Mouse (Mus musculus) gastrocnemius, postnatal 25 days (tissue): ENCODE results near the gene Angel1. TPM values are rescaled to one million over a fixed set of nuclear protein-coding genes. Genes with fewer than 3 reads are reported as not detected.

Experiments
- DNase-seq: peaks from one replicate; pipeline ENCODE4 v3.0.0; 2022
- total RNA-seq, 2 experiments: library from RNA; stranded (reverse); gene quantifications; 1 replicate in 1 of 2; 2 replicates in 1 of 2; pipeline ENCODE4 v1.2.3; 2021

Gene Angel1
- total RNA-seq, 2 experiments from 2014 or later: 3.3 to 3.8 TPM

DNA sequence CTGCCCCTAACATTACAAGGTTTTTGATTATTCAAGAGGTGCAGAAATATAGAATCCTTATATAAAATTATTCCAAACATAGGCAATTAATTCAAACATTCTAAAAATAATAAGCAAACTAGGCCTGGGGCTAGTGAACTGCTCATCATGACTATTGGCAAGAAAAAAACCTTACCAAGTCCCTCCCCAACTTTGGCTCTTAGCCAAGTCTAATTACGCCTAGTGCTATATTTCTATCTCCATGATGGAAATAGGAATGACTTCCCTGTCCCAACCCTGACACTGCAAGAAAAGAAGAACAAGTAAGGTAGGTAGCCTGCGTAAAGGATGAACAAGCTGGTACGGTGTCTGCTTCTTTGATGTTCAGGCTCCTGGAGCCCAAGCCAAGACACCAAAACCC, 23.6 kb downstream of the Angel1 start:
- DNase-seq: no peak

DNA sequence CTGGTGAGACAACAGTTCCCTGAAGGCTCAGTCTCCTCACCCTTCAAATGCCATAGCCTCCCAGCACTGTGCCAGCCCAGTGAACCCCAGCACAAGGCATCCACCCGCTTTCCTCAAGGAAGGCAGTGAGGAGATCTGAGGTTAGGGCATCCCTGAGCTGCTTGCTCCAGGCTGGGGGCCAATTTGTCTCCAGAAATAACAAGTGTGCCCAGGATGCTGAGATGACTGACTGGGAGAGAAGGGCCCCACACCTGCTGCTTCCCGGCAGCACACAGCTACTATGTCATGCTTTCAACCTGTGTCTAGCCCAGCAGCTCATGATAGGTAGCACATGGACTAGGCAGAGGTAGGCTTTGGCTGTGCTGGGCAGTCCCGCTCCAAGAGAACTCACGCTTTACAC, 24.8 kb downstream of the Angel1 start:
- no peak for DNase-seq

DNA sequence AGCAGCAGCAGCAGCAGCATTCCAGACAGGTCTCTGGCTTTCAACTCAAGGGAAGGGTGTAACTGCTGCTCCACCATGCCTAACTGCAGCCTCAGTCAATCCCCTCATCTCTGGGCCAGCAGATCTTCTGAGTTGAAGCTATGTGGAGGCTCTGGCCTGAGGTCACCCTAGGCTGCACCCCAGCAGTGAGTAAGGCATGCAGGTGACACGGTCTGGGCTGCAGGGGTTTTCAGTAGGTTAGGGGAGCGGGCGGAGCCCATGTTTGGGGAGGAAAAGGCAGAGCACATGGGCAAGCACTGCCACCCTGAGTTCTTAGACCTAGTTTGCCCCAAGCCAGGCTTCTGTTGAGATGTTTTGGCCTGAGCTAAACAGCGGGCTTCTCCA, 25.3 kb downstream of the Angel1 start:
- no peak for DNase-seq

DNA sequence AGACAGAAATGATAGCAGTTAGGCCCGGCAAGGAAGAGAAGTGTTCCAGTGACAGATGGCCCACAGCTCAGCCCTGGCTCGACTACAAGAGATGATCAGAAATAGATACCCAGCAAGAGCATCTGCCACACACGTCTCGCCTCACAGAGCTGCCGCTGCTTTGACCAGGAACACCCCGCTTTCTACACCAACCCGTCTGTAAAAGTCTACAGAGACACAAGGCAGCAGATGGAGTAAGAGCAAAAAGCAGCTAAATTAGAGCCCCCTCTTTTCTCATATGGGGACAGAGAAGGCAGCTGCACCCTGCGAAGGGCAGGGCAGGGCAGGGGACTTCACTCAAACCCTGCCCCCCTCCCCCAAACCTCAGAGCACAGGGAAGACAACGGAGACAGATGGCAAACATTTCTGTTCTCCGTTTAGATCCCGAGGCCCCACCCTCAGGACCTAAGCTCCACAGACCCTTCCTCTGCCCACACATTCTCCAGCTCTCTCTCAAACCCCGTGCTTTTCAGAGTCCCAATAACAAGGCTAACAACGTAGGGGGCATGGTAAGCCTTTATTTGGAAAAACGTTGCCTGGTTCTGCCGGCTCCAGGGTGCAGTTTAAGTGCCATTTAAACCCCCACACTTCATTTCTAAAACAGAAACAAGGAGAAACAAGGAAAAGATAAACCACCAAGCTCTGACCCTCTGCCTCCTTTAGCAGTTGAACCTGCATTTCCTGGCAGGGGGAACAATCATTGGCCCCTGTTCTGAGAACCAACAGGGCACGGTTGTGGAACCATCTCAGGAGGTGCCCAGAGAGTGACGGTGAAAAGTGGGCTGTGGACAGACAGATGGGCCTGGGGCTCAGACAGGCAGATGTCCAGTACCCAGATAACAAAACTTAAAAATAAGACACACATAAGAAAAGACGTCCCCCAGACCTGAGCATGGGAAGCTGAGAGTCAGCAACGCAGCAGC, 26.0 kb downstream of the Angel1 start:
- no peak for DNase-seq

DNA sequence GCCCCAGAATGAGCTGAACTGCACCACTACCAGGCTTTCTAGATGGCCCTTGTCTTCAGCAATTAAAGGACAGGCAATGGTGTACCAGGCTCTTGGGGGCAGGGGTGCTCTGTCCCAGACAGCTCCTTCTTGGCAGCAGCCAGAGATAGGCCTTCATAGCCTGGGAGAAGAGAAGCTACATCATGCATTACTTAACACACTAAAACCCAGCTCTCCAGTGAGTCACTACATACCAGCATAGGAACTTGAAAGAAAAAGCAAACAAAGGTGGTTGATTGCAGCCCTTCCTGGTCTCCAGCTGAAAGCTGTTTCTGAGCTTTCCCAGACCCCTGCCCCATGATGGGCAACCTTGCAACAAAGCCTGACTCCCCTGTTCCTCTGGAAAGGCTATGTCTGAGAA, 27.7 kb downstream of the Angel1 start:
- DNase-seq: no peak

DNA sequence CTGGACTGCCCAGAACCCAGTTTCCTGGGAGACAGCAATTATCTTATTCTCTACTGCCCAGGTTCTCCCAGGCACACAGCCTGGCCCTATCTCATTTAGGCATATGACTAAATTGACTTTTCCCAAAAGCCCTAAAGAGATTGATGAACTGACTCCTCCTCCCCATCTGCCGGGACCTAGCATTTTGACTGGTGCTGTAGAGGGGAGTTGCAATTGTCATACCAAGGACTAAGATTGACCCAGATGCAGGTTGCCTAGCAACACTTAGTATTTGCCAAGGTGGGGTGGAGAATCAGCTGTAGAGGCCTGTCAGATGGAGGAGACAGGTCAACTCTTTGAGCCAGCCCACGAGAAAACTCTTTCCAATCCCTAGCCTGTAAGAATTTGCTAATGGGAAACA, 28.3 kb downstream of the Angel1 start:
- no peak for DNase-seq

DNA sequence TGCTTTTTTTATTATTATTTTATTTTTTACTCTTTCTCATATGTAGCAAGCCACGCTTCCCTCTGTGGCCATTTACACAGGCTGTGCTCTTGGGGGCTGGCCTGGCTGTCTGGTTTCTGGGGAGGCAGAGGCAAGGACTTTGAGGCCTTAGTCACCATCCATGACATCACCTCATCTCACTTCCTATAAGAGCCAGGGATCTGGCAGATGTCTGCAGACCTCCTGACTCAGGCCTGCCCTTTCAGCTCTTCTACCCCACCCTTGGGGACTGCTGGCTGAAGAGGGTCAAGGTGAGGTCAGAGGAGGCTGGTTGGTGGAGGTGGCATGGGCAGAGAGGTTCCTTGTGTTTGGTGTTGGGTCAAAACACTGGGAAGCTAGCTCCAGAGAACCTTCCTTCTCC, 31.8 kb downstream of the Angel1 start:
- no peak for DNase-seq

DNA sequence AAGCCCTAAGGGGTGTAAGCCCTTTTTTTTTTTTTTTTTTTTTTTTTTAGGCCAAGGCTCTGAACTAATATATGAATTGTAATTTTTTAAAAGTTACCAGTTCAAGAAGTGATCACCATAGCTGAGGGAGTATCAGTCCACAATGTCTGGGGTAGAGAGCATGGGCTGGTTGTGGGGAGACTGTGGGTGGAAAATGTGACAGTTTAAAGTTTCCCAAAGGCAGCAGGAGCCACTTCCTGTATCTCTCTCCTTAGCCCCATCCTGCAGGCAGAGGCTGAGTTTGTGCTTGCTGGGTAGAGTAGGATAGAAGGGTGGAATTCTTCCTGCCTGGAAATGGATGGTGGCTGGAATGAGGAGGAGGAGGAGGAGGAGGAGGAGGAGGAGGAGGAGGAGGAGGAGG, 32.9 kb downstream of the Angel1 start:
- no peak for DNase-seq

DNA sequence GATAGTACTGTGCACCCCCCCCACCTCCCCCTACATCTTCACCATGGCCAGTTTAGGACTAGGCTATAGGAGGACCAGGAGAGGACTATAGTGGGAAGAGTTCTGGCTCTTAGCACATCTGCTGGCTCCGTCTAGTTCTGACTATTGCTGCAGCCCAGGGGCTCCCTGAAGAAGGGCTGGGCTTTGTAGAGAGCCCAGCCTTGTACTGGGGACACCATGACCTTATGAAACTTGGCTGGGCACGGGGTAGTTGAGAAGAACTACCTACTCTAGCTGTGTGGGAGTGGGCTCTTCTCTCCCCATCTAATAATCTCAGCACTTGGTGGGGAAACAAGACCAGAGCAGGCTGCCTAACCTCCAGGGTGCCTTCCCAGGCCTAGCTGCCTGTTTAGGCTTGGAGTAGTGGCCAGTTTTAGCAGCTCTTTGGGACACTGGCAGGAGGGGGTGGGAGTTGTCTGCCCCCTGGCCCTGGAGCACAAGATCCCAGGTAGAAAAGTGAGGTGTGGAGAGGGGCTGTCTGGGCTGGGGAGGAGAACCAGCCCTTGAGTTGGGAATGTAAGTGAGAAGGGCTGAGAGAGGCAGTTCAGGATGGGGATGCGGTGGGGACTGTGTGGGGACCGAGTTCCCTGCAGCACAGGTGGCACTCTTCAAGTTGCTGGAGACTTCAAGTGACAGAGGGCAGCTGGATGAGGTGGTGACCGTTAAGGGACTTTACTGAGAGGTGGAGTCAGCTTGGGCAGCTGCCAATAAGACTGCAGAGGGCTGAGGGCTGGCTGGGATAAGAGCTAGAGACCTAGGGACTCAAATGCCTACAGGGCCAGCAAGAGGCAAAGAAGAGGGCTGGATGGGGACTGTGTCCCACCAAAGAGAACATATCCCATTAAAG, 33.5 kb downstream of the Angel1 start:
- no peak for DNase-seq

DNA sequence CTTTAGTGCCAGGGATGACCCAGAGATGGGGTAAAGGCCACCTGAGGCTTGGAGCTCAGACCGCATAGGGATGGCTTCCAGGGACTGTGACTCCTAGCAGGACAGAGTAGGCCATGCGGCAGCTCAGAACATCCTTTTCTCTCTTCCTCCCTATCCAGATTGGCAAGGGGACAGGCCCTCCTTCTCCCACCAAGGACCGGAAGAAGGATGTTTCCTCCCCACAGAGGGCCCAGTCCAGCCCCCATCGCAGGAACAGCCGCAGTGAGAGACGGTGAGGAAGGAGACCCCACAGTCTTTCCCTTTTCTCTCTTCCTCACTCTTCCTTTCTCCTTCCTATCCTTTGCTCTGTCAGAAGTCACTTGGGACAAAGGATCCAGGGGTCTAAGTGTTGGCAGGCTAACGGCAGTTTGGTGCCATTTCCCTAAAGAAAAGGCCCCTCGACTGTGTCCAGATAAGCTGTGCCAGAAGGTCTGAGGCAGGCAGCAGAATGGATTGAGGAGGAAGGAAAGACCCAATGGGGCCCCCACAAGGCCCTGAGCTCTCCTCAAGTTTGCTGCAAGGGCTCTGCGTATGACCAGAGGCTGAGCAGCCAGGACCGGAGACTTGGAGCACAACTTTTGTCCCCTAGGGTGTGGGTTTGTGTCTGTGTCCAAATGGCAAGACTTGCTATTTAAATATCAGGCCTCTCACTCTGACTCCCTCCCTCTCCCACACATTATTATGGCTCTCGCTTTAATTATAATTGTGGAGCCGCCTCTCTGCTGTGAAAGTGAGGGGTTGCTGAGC, 35.4 kb downstream of the Angel1 start:
- no peak for DNase-seq

DNA sequence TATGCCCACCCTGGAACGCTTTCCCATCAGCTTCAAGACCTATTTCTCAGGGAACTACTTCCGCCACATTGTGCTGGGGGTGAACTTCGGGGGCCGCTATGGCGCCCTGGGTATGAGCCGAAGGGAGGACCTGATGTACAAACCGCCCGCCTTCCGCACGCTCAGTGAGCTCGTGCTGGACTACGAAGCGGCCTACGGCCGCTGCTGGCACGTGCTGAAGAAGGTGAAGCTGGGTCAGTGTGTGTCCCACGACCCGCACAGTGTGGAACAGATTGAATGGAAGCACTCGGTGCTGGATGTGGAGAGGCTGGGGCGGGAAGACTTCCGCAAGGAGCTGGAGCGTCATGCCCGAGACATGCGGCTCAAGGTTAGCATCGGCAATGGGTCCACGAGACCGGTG, 37.3 kb downstream of the Angel1 start:
- DNase-seq: no peak

DNA sequence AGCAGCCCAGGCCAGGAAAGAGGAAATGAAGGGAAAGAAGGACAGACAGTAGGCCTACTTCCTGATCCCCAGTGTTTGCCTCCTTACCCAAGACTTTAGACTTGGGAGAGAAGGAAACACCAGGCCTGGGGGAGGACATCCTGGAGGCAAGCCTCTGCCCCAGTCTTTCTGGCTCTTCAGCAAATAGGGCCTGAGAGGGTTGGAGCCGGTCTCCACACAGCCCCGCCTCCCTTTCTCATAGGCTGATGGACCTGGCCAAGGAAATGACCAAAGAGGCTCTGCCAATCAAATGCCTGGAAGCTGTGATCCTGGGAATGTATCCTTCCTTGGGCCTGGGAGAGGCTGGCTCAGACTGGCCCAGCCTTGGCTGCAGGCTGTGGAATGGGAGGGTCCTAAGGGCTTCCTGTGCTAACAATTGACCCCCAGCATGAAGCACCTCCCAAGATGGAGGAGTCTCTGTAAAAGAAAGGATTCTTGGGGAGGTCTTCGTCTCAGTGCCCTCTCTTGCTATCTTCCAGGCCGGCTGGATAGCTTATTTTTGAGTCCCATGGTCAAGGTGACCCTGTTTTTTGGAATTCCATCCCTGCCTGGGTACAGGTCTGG, 38.2 kb downstream of the Angel1 start:
- DNase-seq: peak; percentile 25

DNA sequence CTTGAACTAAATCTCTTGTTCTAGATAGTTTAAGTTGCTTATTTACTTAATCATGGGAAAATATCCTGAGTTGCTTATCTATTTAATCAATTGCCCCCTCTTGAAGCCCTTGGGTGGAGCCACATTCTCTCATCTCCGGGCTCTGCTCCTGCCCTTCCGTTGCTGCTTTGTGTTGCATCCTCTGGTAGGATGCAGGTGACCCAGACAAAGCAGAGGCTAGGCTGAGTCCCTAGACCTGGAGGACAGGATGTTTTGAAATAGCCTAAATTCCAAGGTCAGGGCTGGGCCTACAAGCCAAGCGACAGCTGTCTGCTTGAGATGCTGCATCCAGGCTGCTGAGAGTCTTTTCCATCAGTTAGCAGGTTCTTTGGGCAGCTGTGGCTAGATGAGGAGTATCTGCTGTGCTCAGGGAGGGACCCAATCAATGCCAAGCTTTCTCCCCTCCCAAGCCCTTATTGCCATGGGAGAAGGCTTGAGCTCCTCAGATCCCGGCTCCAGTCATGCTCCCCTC, 38.8 kb downstream of the Angel1 start:
- no peak for DNase-seq

DNA sequence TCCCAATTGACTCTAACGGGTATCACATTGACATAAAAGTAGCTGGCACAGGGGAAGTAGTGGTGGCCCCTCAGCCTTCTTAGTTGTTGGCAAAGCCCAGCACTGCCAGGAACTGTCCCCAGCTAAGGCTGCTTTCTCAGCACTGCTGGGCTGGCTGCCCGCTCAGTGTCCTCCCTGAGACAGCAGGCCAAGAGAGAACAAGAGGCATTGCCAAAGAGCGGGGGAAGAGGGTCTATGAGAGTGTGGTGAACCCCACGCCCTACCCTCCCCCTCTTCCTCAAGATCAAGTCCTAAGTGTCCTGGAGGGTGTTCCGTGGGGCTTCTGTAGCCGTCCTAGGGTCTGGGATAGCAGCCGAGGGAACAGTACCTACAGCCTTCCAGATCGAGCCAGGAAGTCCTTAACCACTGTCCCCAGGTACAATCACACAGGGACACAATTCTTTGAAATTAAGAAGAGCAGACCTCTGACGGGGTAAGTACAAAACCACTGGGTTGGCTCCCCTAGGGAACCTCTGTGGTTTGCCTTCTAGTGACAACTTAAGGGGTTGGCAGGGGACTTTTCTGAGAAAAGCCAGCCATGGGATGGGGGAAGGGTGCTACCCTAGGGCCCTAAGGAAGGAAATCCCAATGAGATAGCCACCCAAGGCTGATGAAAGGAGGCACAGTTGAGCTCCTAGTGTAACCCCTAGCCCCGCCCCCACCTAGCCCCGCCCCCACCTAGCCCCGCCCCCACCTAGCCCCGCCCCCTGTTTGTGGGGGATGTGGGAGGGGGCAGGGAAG, 39.5 kb downstream of the Angel1 start:
- DNase-seq: no peak

DNA sequence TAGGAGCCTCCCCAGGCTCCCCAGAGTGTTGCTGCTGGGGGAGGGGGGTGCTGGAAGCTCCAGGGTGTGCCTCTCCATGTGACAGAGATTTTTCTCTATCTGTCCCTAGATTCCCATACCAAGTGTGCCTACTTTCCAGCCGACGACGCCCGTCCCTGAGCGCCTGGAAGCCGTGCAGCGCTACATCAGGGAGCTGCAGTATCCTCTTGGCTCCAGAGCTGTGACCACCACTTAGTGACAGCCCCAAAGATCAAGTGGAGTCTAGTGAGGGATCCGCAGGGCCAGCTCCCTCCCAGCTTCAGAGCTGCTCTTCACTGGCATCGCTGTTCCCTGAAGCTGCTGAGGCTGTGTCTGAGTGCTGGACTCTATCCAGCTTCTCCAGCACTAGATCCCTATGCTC, 41.0 kb downstream of the Angel1 start:
- DNase-seq: no peak

DNA sequence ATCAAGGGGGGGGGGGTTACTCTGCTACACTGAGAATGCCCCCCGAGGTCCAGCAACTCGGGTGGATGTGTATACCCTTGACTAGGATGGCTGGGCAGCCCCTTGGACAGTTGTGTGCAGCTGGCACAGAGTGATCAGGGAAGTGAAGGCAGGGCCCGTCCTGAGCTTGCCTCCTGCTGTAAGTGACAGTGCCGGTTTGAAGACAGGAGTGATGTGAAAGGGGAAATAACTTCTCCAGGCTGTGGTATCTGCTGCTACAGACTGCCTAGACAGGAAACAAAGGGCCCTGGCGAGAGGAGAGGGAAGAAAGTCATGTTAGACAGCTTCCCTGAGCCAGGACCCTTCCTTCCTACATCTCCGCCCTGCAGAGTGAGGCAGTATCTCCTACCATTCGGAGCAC, 42.6 kb downstream of the Angel1 start:
- no peak for DNase-seq

DNA sequence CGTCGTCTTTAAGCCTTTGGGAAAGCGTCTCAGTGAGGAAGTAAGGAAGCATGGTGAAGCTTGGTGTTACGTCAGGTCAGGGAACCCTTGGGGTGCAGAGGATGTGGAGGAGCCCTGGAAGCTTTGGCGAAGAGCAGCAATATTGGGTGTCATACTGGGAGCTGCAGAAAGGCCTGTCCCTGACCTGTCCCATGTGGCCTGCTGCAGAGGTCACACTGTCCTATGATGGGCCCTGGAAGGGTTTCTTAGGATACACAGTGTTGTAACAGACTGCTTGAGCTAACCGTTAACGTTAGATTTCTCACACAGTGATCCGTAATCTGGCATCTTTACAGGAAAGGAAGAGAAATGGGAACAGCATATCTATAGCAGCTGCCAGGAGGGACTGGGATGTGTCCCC, 44.1 kb downstream of the Angel1 start:
- no peak for DNase-seq

DNA sequence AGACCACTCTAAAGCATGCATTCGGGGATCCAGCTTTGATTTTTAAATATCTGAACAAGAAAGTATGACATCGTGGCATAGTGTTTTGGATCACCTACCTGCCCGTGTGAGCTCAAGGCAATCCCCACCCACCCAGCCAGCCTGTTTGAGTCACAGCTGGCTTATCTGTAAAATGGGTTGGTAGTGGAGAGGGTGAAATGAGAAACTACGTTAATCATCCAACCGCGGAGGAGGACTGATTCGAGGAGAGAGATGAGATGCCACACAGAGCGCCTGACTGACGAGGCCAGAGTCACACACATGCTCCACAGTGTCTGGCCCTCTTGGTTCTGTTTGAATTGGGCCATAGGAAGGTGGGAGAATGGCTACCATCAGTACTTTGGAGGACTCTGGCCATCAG, 44.6 kb downstream of the Angel1 start:
- no peak for DNase-seq

DNA sequence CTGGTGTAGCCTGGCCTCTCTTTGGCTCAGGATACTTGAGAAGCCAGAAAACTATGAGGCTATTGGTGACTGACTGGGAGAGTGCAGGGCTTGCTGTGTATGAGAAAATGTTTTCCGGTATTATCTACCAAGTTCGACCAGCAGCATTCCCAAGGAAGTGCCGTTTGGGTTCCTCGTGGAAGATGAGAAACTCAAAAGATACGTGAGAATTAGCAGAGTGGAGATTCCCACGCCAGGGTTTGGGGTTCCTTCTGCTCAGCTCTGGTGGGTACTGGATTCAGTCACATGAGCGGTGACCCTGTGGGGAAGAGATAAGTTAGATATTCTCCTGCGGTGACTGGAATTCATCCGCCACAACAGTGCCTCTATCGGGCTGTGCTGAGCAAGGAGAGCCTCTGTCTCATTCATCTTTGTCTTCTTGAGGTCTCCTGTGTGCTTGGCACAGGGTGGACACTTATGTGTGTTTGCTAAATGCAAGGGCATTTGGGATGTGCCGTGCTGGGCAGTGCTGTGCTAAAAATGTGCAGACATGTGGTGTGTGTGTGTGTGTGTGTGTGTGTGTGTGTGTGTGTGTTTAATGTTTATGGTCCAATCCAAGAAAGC, 45.6 kb downstream of the Angel1 start:
- DNase-seq: no peak

DNA sequence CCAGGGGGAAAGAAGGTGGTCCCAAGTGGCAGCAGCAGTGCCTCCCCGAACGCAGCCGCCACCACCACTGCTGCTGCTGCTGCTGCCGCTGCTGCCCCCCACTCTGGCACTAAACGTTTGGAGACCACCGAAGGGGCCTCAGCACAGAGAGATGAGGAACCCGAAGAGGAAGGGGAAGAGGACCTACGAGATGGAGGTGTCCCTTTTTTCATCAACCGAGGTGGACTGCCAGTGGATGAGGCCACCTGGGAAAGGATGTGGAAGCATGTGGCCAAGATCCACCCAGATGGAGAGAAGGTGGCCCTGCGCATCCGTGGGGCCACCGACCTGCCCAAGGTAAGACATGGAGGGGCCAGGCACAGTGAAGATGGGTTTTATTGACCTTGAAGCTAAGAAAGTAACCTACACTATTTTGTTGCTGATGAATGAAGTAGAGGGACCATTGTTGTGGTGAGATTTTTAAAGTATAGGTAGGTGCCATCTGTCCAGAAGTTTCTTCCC, 46.2 kb downstream of the Angel1 start:
- DNase-seq: no peak
